7 mouse cellular contexts compared by ENCODE assay signal in the genomic region with DNA sequence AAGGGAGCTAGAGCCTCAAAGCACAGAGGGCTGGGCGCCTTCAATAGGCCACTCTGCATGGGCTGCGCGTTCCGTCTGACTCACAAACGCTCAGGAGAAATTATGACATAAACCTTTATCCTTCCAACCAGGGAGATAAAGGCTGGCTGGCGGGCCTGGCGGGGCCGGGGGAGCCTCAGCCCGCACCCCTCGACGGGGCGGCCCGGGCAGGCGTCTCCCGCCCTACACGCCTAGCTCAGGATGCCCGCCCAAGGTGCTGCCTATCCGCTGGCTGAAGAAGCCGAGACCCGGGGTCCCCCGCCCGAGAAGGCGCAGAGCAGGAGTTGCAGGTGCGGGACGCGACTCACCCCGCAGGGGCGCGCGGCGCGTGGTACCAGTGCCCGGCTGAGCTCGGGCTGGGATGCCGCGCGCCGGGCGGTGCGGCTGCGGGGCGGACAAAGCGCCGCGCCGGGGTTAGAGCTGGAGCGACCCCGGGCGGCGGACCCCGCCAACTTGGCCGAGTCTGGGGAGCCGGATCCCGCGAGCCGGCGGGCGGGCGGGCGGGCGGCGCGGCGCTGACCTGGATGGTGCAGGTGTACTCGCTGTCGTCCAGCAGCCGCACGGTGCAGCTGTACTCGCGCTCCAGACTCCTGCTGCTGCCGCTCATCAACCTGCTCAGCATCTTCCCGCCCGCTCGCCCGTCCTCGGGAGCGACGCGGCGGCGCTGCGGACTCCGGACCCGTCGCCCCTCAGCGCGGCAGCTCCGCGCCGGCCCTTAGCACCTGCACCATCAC. TPM values are rescaled to one million over a fixed set of nuclear protein-coding genes. Genes with fewer than 3 reads are reported as not detected.
DNase-seq lines count a peak whose midpoint lies in the region; ATAC-seq and TF ChIP-seq lines count a peak whose summit lies in the region.

No protein-coding gene starts in this region.

- no peak for TF ChIP-seq EP300 in liver, postnatal 0 days (IDR thresholded peaks at IDR 0.05; ENCODE audit: low read depth)

- H3K9ac ChIP-seq in forebrain, embryonic 16.5 days (replicated peaks; ENCODE audit: low read depth, low read length): peak overlapping the region; percentile 94
- H3K9ac ChIP-seq in intestine, postnatal 0 days (ENCODE audit: low read depth, low read length): 0 out of 2 replicates have a peak overlapping the region, but pooled peaks have one; percentile 26
- H3K9ac ChIP-seq in liver, postnatal 0 days (replicated peaks): no peak overlapping the region
- peak overlapping the region; percentile 39 for H3K9ac ChIP-seq in stomach, embryonic 14.5 days (replicated peaks; ENCODE audit: low read depth, low read length)

- DNase-seq in B cell, adult 2 months: peak; percentile 16 to 28
- peak; percentile 26 for DNase-seq in CD4-positive helper T cell, adult 2 months (ENCODE audit: low read depth, low spot score)
- peak; percentile 43 for DNase-seq in cerebellum, adult 11 months
- no peak for DNase-seq in liver, postnatal 0 days

- under 1% methylated on average over 88 of the region's 90 CpGs for WGBS in forebrain, embryonic 16.5 days
- WGBS in intestine, postnatal 0 days: under 1% methylated on average over 85 of the region's 90 CpGs
- 4% methylated on average over 59 of the region's 90 CpGs for WGBS in liver, postnatal 0 days (ENCODE audit: insufficient replicate concordance)
- under 1% methylated on average over 74 of the region's 90 CpGs for WGBS in stomach, embryonic 14.5 days

- H3K27me3 ChIP-seq in forebrain, embryonic 16.5 days (replicated peaks; ENCODE audit: control insufficient read depth, insufficient read depth, low read length): no peaks in the 10 kb centered on the region
- H3K27me3 ChIP-seq in intestine, postnatal 0 days (replicated peaks; ENCODE audit: control insufficient read depth, insufficient read depth, low read length): peaks cover 25% of the 10 kb centered on the region; the same call in 1 of the 2 replicates
- peaks cover 42% of the 10 kb centered on the region for H3K27me3 ChIP-seq in liver, postnatal 0 days (ENCODE audit: insufficient read depth, low read length)
- 0 out of 2 replicates have a peak, but pooled peaks cover 9% of the 10 kb centered on the region for H3K27me3 ChIP-seq in stomach, embryonic 14.5 days (ENCODE audit: control insufficient read depth, insufficient read depth, low read length)

- ATAC-seq in forebrain, embryonic 16.5 days: peak; percentile 79
- ATAC-seq in intestine, postnatal 0 days: peak; percentile 82
- ATAC-seq in liver, postnatal 0 days: peak; percentile 57
- ATAC-seq in stomach, embryonic 14.5 days (ENCODE audit: insufficient number of reproducible peaks, insufficient read depth, low FRiP score, low read depth): peak; percentile 77

- H3K4me3 ChIP-seq in forebrain, embryonic 16.5 days (replicated peaks; ENCODE audit: low read length): peak overlapping the region; percentile 82
- peak overlapping the region; percentile 68 for H3K4me3 ChIP-seq in intestine, postnatal 0 days (ENCODE audit: low read depth, low read length)
- peak overlapping the region; percentile 61 for H3K4me3 ChIP-seq in liver, postnatal 0 days (ENCODE audit: low read depth, low read length)
- H3K4me3 ChIP-seq in stomach, embryonic 14.5 days (ENCODE audit: low read depth, low read length): peak overlapping the region; percentile 65

- peaks cover 21% of the 10 kb centered on the region for H3K4me1 ChIP-seq in forebrain, embryonic 16.5 days (replicated peaks; ENCODE audit: control insufficient read depth, insufficient read depth, low read length)
- 0 out of 2 replicates have a peak, but pooled peaks cover 5% of the 10 kb centered on the region for H3K4me1 ChIP-seq in intestine, postnatal 0 days (replicated peaks; ENCODE audit: control insufficient read depth, insufficient read depth, low read length)
- H3K4me1 ChIP-seq in liver, postnatal 0 days (ENCODE audit: insufficient read depth): peaks cover 3% of the 10 kb centered on the region; the same call in 1 of the 2 replicates
- H3K4me1 ChIP-seq in stomach, embryonic 14.5 days (ENCODE audit: control insufficient read depth, insufficient read depth, low read length): no peaks in the 10 kb centered on the region

- H3K9me3 ChIP-seq in forebrain, embryonic 16.5 days (ENCODE audit: control insufficient read depth, low read length): no peaks in the 10 kb centered on the region
- no peaks in the 10 kb centered on the region for H3K9me3 ChIP-seq in intestine, postnatal 0 days (ENCODE audit: control insufficient read depth)
- H3K9me3 ChIP-seq in liver, postnatal 0 days (ENCODE audit: low read length): no peaks in the 10 kb centered on the region
- no peaks in the 10 kb centered on the region for H3K9me3 ChIP-seq in stomach, embryonic 14.5 days (ENCODE audit: control insufficient read depth, low read depth, low read length)

- no peak for TF ChIP-seq CTCF in intestine, postnatal 0 days (IDR thresholded peaks at IDR 0.05; ENCODE audit: low read depth)
- no peak for TF ChIP-seq CTCF in liver, postnatal 0 days (IDR thresholded peaks at IDR 0.05; ENCODE audit: low read depth)

- H3K36me3 ChIP-seq in forebrain, embryonic 16.5 days (ENCODE audit: control insufficient read depth, insufficient read depth): no peaks in the 10 kb centered on the region
- H3K36me3 ChIP-seq in intestine, postnatal 0 days (ENCODE audit: control insufficient read depth, insufficient read depth): no peaks in the 10 kb centered on the region
- no peaks in the 10 kb centered on the region for H3K36me3 ChIP-seq in liver, postnatal 0 days (replicated peaks; ENCODE audit: insufficient read depth, low read length)
- H3K36me3 ChIP-seq in stomach, embryonic 14.5 days (ENCODE audit: control insufficient read depth, insufficient read depth, low read length): no peaks in the 10 kb centered on the region

- H3K27ac ChIP-seq in forebrain, embryonic 16.5 days (ENCODE audit: low read length): peak overlapping the region; percentile 97
- H3K27ac ChIP-seq in intestine, postnatal 0 days (ENCODE audit: low read depth, low read length): no peak overlapping the region
- H3K27ac ChIP-seq in liver, postnatal 0 days (ENCODE audit: low read depth): no peak overlapping the region
- peak overlapping the region; percentile 53; the same call in 1 of the 2 replicates for H3K27ac ChIP-seq in stomach, embryonic 14.5 days (ENCODE audit: low read length)

- H3K4me2 ChIP-seq in forebrain, embryonic 16.5 days (ENCODE audit: low read length): peak overlapping the region; percentile 71
- H3K4me2 ChIP-seq in intestine, postnatal 0 days (replicated peaks; ENCODE audit: low read depth): peak overlapping the region; percentile 98
- H3K4me2 ChIP-seq in liver, postnatal 0 days (ENCODE audit: low read depth, low read length): peak overlapping the region; percentile 96
- peak overlapping the region; percentile 89 for H3K4me2 ChIP-seq in stomach, embryonic 14.5 days (replicated peaks; ENCODE audit: low read depth, low read length)

RNA-seq across cellular contexts. Expression of gene Frmd5, which starts 0.5 kb away (rescaled TPM):
- 32.9 and 34.9 TPM in 2 replicates for polyA plus RNA-seq in forebrain, embryonic 16.5 days (2015; fragmentation: Nextera tagmentation; extraction: Ambion mirVana)
- 0.50 and 0.61 TPM in 2 replicates for polyA plus RNA-seq in intestine, postnatal 0 days (2015; fragmentation: Nextera tagmentation; extraction: Ambion mirVana)
- 0.09 and 0.18 TPM in 2 replicates for polyA plus RNA-seq in liver, postnatal 0 days (2015; fragmentation: Nextera tagmentation; extraction: Ambion mirVana)
- polyA plus RNA-seq in stomach, embryonic 14.5 days (2014; fragmentation: Nextera tagmentation; extraction: Ambion mirVana): 8.6 and 9.1 TPM in 2 replicates

Comparison
In these comparisons a context has a peak if more than half of its experiments do, and no peak if none do; other contexts are left out.
1. H3K27ac ChIP-seq: peak in forebrain, embryonic 16.5 days (single experiment) and stomach, embryonic 14.5 days (single experiment); none in intestine, postnatal 0 days (single experiment) and liver, postnatal 0 days (single experiment).
2. Peak in every context shown above with its lines, with median percentiles within 50 percentile points of each other: ATAC-seq, H3K4me2 ChIP-seq and H3K4me3 ChIP-seq.